Mouse (Mus musculus) colon, adult 2 months (tissue): ENCODE data around the gene Fam161a. TPM values are rescaled to one million over a fixed set of nuclear protein-coding genes. Genes with fewer than 3 reads are reported as not detected.

ENCODE experiments used
- polyA plus RNA-seq: library from polyadenylated mRNA; depleted of rRNA; stranded (reverse); fragments of >200 nt; gene quantifications from 2 replicates; pipeline ENCODE4 v1.2.3, GENCODE M21; 2012; rRNA removed

The Fam161a gene
- 1.4 and 1.5 TPM in 2 replicates for polyA plus RNA-seq

GRCm38 (mm10) chr11:23007481-23008180 is at the start of gene Fam161a:
Gene Fam161a, plus strand, starts transcription at chr11:23007531.

GRCm38 (mm10) chr11:22971835-22972709 is 35.3 kb upstream of the Fam161a start, which contains the start of gene Zrsr1:
Gene Zrsr1, plus strand, starts transcription at chr11:22972005.

GRCm38 (mm10) chr11:22981984-22982757 is 25.2 kb upstream of the Fam161a start, which contains the start of the genes Gm28048 and Commd1:
Gene Gm28048, minus strand, starts transcription at chr11:22982090.
Gene Commd1, minus strand, starts transcription at chr11:22982382.

GRCm38 (mm10) chr11:22990393-22991126 is 16.8 kb upstream of the Fam161a start, which contains the start of gene Cct4:
Gene Cct4, plus strand, starts transcription at chr11:22990519.

Other genes starting within 250 kb of the Fam161a start
- gene B3gnt2, start 146.6 kb upstream of the Fam161a start, polyA plus RNA-seq = 26.7 and 33.4 TPM in 2 replicates
- gene Zrsr1, start 35.5 kb upstream of the Fam161a start, polyA plus RNA-seq = 5.2 and 5.4 TPM in 2 replicates
- gene Gm28048, start 25.4 kb upstream of the Fam161a start, polyA plus RNA-seq = not detected in 2 replicates
- 5.7 and 7.8 TPM in 2 replicates for gene Commd1, start 25.1 kb upstream of the Fam161a start, polyA plus RNA-seq
- 246 and 269 TPM in 2 replicates for gene Cct4, start 17.0 kb upstream of the Fam161a start, polyA plus RNA-seq
- gene Xpo1, start 248.5 kb downstream of the Fam161a start, polyA plus RNA-seq = 4.0 and 4.7 TPM in 2 replicates